Mouse (Mus musculus) bone marrow macrophage, adult 2 months (primary cell): ENCODE data around the gene Prdx6.

Experiments
- CTCF ChIP-seq: IDR thresholded peaks from 2 replicates; pipeline ENCODE4 v1.5.1; 2012; ENCODE audit warnings: low read depth, mild to moderate bottlenecking, low read length, moderate library complexity
- POLR2A ChIP-seq: IDR thresholded peaks from 2 replicates; pipeline ENCODE4 v1.6.1; 2012; ENCODE audit warnings: mild to moderate bottlenecking, low read depth, low read length, borderline replicate concordance

DNA sequence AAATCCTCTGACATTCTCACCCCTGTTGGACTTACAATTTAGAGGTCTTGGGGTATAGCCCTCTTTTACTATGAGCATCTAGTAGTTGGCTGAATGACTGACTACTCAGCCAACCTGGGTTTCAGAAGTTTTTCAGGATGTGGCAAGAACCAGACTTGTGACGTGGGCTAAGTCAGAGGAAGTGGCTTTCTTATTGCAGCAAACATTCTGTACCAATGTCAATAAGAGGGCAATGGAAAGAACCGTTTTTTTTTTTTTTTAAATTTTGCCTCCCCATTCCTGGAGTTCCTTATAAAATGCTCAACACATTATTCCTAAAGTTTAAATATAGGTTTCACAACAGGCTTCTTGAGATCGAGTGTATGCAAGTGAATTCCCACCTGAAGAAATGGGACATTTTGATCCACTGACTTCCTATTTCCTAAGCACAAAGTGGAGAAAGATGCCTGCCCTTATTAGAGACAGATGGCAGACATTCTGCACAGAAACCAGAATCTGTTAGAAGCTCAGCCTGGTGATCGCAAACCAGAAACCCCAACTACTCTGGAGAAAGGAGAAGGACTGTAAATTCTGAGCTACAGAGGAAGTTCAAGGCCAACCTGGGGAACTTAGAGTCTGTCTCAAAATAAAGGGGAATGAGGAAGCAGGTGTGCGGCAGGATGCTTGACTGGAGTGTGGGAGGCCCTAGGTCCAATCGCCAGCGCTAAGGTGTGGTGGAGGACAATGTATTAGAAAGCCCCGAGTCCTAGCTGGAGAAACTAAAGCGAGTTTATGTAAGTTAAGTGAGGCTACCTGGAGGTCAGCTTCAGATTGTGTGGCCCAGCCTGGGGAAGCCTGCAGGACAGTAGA is 622 bp upstream of the Prdx6 start:
- no peak for TF ChIP-seq POLR2A
- no peak for TF ChIP-seq CTCF
